Mouse (Mus musculus) myocyte (in vitro differentiated cells): ENCODE measurements around the gene 9130008F23Rik. TPM values are rescaled to one million over a fixed set of nuclear protein-coding genes. Genes with fewer than 3 reads are reported as not detected.

ENCODE experiments used
- H3K27me3 ChIP-seq: one replicate; pipeline ENCODE4 v1.6.1; 2011; ENCODE audit not compliant: control insufficient read depth, insufficient read depth, insufficient read length
- H3K36me3 ChIP-seq: one replicate; pipeline ENCODE4 v1.6.1; 2011; ENCODE audit not compliant: control insufficient read depth, insufficient read depth
- H3K4me2 ChIP-seq: one replicate; pipeline ENCODE4 v1.6.1; 2011; ENCODE audit warnings: low read depth, control low read depth
- H3K4me3 ChIP-seq: one replicate; pipeline ENCODE4 v1.5.1; 2011; ENCODE audit warnings: mild to moderate bottlenecking, control low read depth, moderate library complexity
- H3K79me2 ChIP-seq: one replicate; pipeline ENCODE4 v1.6.1; 2011; ENCODE audit not compliant: control insufficient read depth, insufficient read depth
- H3ac ChIP-seq: one replicate; pipeline ENCODE4 v1.6.1; 2011; ENCODE audit not compliant: control insufficient read depth, insufficient read length
- CEBPB ChIP-seq: IDR thresholded peaks from 2 replicates; pipeline ENCODE4 v1.6.1; 2011; ENCODE audit warnings: mild to moderate bottlenecking, moderate library complexity; ENCODE audit not compliant: poor library complexity, insufficient read depth, severe bottlenecking
- E2F4 ChIP-seq: IDR thresholded peaks from one replicate; pipeline ENCODE4 v1.6.1; 2011; ENCODE audit warnings: mild to moderate bottlenecking, control low read depth, moderate library complexity; ENCODE audit not compliant: insufficient read depth
- MAX ChIP-seq: IDR thresholded peaks from one replicate; pipeline ENCODE4 v1.6.1; 2011; ENCODE audit warnings: low read depth, mild to moderate bottlenecking, control low read depth
- MYOD1 ChIP-seq, 3 experiments: IDR thresholded peaks; one replicate each; pipeline ENCODE4 v1.6.1; 2011; ENCODE audit warnings: control low read depth in 2 of 3, low read depth in 2 of 3, mild to moderate bottlenecking in 2 of 3, moderate library complexity in 1 of 3; ENCODE audit not compliant: insufficient read length in 2 of 3, control insufficient read depth in 1 of 3
- MYOG ChIP-seq, 3 experiments: IDR thresholded peaks; one replicate each; pipeline ENCODE4 v1.6.1; 2011; ENCODE audit warnings: control low read depth in 2 of 3, low read depth in 2 of 3, mild to moderate bottlenecking in 2 of 3; ENCODE audit not compliant: insufficient read length in 2 of 3, control insufficient read depth in 1 of 3, insufficient read depth in 1 of 3
- POLR2A ChIP-seq: IDR thresholded peaks from one replicate; pipeline ENCODE4 v1.6.1; 2011; ENCODE audit warnings: low read depth, mild to moderate bottlenecking, control low read depth, moderate library complexity; ENCODE audit not compliant: insufficient read length
- POLR2AphosphoS2 ChIP-seq: IDR thresholded peaks from one replicate; pipeline ENCODE4 v1.6.1; 2011; ENCODE audit warnings: low read depth, control low read depth; ENCODE audit not compliant: insufficient read length
- REST ChIP-seq: IDR thresholded peaks from one replicate; pipeline ENCODE4 v1.6.1; 2011; ENCODE audit warnings: mild to moderate bottlenecking, control low read depth, moderate library complexity; ENCODE audit not compliant: insufficient read depth, insufficient read length
- SRF ChIP-seq: IDR thresholded peaks from one replicate; pipeline ENCODE4 v1.6.1; 2011; ENCODE audit warnings: low read depth; ENCODE audit not compliant: control insufficient read depth, insufficient read length
- TCF12 ChIP-seq: IDR thresholded peaks from one replicate; pipeline ENCODE4 v1.6.1; 2011; ENCODE audit warnings: mild to moderate bottlenecking, control low read depth; ENCODE audit not compliant: poor library complexity, insufficient read depth, severe bottlenecking
- TCF3 ChIP-seq: IDR thresholded peaks from one replicate; pipeline ENCODE4 v1.6.1; 2011; ENCODE audit warnings: low read depth, control low read depth; ENCODE audit not compliant: insufficient read length
- USF1 ChIP-seq: IDR thresholded peaks from one replicate; pipeline ENCODE4 v1.6.1; 2011; ENCODE audit warnings: low read depth, mild to moderate bottlenecking, control low read depth, moderate library complexity
- polyA plus RNA-seq: library from polyadenylated mRNA; unstranded; fragments of >200 nt; fragmentation: generic; extraction: Trizol; gene quantifications from one replicate; pipeline ENCODE4 v1.2.1, GENCODE M21; 2012; ENCODE audit warnings: missing spikeins

The 9130008F23Rik gene
- polyA plus RNA-seq, 1 experiment: 1.2 TPM

GRCm38 (mm10) chr17:40885155-40885554, 4.8 kb upstream of the 9130008F23Rik start:
- Histone ChIP-seq H3K4me2 (no peak overlapping the region), H3K27me3 (no peaks in the 10 kb centered on the region), H3ac (no peak overlapping the region), H3K79me2 (no peaks in the 10 kb centered on the region), H3K36me3 (no peaks in the 10 kb centered on the region), H3K4me3 (no peak overlapping the region)
- TF ChIP-seq MYOD1 (IDR thresholded peaks at IDR 0.05; ENCODE audit: control insufficient read depth in 1 of 3, insufficient read length in 2 of 3, low read depth in 2 of 3) (no peak), TCF12 (no peak), MYOG (IDR thresholded peaks at IDR 0.05; ENCODE audit: control insufficient read depth in 1 of 3, insufficient read depth in 1 of 3, insufficient read length in 2 of 3, low read depth in 2 of 3) (no peak), POLR2A (no peak), MAX (no peak), CEBPB (no peak), REST (no peak), E2F4 (no peak), TCF3 (no peak), POLR2AphosphoS2 (no peak)

GRCm38 (mm10) chr17:40882172-40882571, 1.8 kb upstream of the 9130008F23Rik start:
- H3ac ChIP-seq: no peak overlapping the region
- no peak for TF ChIP-seq TCF12
- TF ChIP-seq MAX: no peak
- TF ChIP-seq SRF: no peak
- TF ChIP-seq CEBPB: no peak
- TF ChIP-seq MYOG (IDR thresholded peaks at IDR 0.05; ENCODE audit: control insufficient read depth in 1 of 3, insufficient read depth in 1 of 3, insufficient read length in 2 of 3, low read depth in 2 of 3): no peak
- H3K27me3 ChIP-seq: no peaks in the 10 kb centered on the region
- no peak overlapping the region for H3K4me2 ChIP-seq
- no peak overlapping the region for H3K4me3 ChIP-seq
- peaks cover 4% of the 10 kb centered on the region for H3K79me2 ChIP-seq
- H3K36me3 ChIP-seq: no peaks in the 10 kb centered on the region

GRCm38 (mm10) chr17:40879528-40879923, 833 bp downstream of the 9130008F23Rik start:
- Histone ChIP-seq H3K27me3 (no peaks in the 10 kb centered on the region), H3K4me3 (peak overlapping the region; percentile 77), H3K79me2 (peaks cover 4% of the 10 kb centered on the region), H3K4me2 (peak overlapping the region; percentile 84), H3K36me3 (no peaks in the 10 kb centered on the region), H3ac (peak overlapping the region; percentile 10)
- TF ChIP-seq USF1: no peak
- TF ChIP-seq POLR2AphosphoS2: no peak
- TF ChIP-seq MYOD1 (IDR thresholded peaks at IDR 0.05; ENCODE audit: control insufficient read depth in 1 of 3, insufficient read length in 2 of 3, low read depth in 2 of 3): no peak
- TF ChIP-seq TCF12: no peak
- no peak for TF ChIP-seq TCF3
- TF ChIP-seq MAX: no peak
- no peak for TF ChIP-seq POLR2A
- no peak for TF ChIP-seq MYOG (IDR thresholded peaks at IDR 0.05; ENCODE audit: control insufficient read depth in 1 of 3, insufficient read depth in 1 of 3, insufficient read length in 2 of 3, low read depth in 2 of 3)
- no peak for TF ChIP-seq CEBPB
- no peak for TF ChIP-seq E2F4
- TF ChIP-seq SRF: no peak
- TF ChIP-seq REST: no peak

GRCm38 (mm10) chr17:40877741-40878140, 2.6 kb downstream of the 9130008F23Rik start:
- peak overlapping the region; percentile 77 for H3K4me3 ChIP-seq
- no peaks in the 10 kb centered on the region for H3K27me3 ChIP-seq
- TF ChIP-seq SRF (no peak), POLR2A (no peak), REST (no peak), E2F4 (no peak), TCF12 (no peak), MAX (no peak), TCF3 (no peak), MYOG (IDR thresholded peaks at IDR 0.05; ENCODE audit: control insufficient read depth in 1 of 3, insufficient read depth in 1 of 3, insufficient read length in 2 of 3, low read depth in 2 of 3) (no peak), POLR2AphosphoS2 (no peak), CEBPB (no peak), MYOD1 (IDR thresholded peaks at IDR 0.05; ENCODE audit: control insufficient read depth in 1 of 3, insufficient read length in 2 of 3, low read depth in 2 of 3) (no peak), USF1 (no peak)
- H3ac ChIP-seq: no peak overlapping the region
- H3K4me2 ChIP-seq: peak overlapping the region; percentile 84
- H3K79me2 ChIP-seq: peaks cover 4% of the 10 kb centered on the region
- no peaks in the 10 kb centered on the region for H3K36me3 ChIP-seq

GRCm38 (mm10) chr17:40875568-40875967, 4.8 kb downstream of the 9130008F23Rik start:
- Histone ChIP-seq H3ac (no peak overlapping the region), H3K36me3 (no peaks in the 10 kb centered on the region)
- TF ChIP-seq TCF12: no peak
- no peak for TF ChIP-seq POLR2A
- no peak for TF ChIP-seq CEBPB
- TF ChIP-seq E2F4: no peak
- TF ChIP-seq MYOD1 (IDR thresholded peaks at IDR 0.05; ENCODE audit: control insufficient read depth in 1 of 3, insufficient read length in 2 of 3, low read depth in 2 of 3): no peak
- TF ChIP-seq MYOG (IDR thresholded peaks at IDR 0.05; ENCODE audit: control insufficient read depth in 1 of 3, insufficient read depth in 1 of 3, insufficient read length in 2 of 3, low read depth in 2 of 3): no peak
- TF ChIP-seq POLR2AphosphoS2: no peak
- TF ChIP-seq USF1: no peak
- no peak for TF ChIP-seq SRF

More at GRCm38 (mm10) chr17:40875568-40875967, 4.8 kb downstream of the 9130008F23Rik start:
- Histone ChIP-seq H3K27me3 (no peaks in the 10 kb centered on the region), H3K79me2 (peaks cover 4% of the 10 kb centered on the region), H3K4me2 (no peak overlapping the region), H3K4me3 (no peak overlapping the region)
